Mouse (Mus musculus) left cerebral cortex, postnatal 25 days (tissue): ENCODE data around the gene Gm14305. TPM values are rescaled to one million over a fixed set of nuclear protein-coding genes. Genes with fewer than 3 reads are reported as not detected.
A peak's percentile ranks its signal among the peaks of the same experiment; 100 is the strongest.
"Not testable (repeated sequence)": the region's sequence is repeated elsewhere in the genome, so short reads cannot be mapped to it uniquely, and the experiment has no call there.

ENCODE experiments used
- DNase-seq, 2 experiments: peaks; one replicate each; pipeline ENCODE4 v3.0.0; 2022; ENCODE audit warnings: low spot score in 2 of 2, mixed read lengths in 1 of 2
- intact Hi-C: fragments of 180-260 bp; cut with DNase I; formaldehyde crosslinking; loops from one replicate; pipeline ENCODE4 v1.15.1; 2025
- total RNA-seq, 2 experiments: library from RNA; stranded (reverse); gene quantifications; 2 replicates each; pipeline ENCODE4 v1.2.3; 2021

Gene Gm14305
- 10 to 100 TPM; 30.3 to 31.0 TPM for total RNA-seq

DNA sequence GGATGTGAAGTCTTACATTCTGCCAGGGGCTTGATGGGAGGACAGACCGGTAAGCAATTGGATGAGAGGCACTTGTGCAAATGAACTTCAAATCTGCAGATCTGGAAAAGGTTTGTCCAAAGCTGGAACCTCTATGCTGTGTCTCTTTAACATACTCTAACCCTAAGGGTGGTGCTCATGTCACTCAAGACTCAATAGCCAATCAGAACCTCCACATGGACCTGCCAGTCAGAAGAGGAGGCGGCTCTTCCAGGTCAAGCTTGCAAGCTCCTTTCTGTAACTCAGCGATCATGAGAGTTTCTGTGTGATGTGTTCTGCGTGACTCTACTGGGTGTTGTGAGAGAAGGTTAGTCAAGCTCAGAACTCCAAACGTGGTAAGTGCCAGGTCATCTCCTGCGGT lies at the start of gene Gm14305:
Gene Gm14305, plus strand, starts transcription at position 278 of the 400 bp plus-strand sequence.
- intact Hi-C loops: not testable (repeated sequence)

DNA sequence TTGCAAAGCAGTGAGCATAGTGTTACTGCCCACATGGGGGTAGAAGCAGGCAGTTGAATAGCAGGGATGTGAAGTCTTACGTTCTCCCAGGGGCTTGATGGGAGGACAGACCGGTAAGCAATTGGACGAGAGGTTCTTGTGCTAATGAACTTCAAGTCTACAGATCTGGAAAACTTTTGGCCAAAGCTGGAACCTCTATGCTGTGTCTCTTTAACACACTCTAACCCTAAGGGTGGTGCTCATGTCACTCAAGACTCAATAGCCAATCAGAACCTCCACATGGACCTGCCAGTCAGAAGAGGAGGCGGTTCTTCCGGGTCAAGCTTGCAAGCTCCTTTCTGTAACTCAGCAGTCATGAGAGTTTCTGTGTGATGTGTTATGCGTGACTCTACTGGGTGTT lies 37.9 kb upstream of the Gm14305 start, which contains the start of gene Zfp973:
Gene Zfp973, plus strand, starts transcription at position 301 of the 400 bp plus-strand sequence.
- DNase-seq, intact Hi-C loops: not testable (repeated sequence)

More for the DNA sequence above, at the start of gene Gm14305:
- peak; percentile 13 to 50 for DNase-seq

Other genes starting within 250 kb of the Gm14305 start
- not detected for gene Gm14434, start 221.5 kb upstream of the Gm14305 start, total RNA-seq
- not detected for gene Zfp967, start 187.3 kb upstream of the Gm14305 start, total RNA-seq
- 1 to 10 TPM; 4.8 to 7.9 TPM for gene Gm14308, start 72.0 kb upstream of the Gm14305 start, total RNA-seq
- 10 to 100 TPM; 10.8 to 13.4 TPM for gene Zfp973, start 37.8 kb upstream of the Gm14305 start, total RNA-seq
- 10 to 100 TPM; 15.5 to 20.7 TPM for gene Gm14295, start 90.3 kb downstream of the Gm14305 start, total RNA-seq
- gene Gm14408, start 122.8 kb downstream of the Gm14305 start, total RNA-seq: not detected
- gene Gm14296, start 219.5 kb downstream of the Gm14305 start, total RNA-seq: 10 to 100 TPM; 17.6 to 19.1 TPM